Mouse (Mus musculus) liver, embryonic 11.5 days (tissue): ENCODE data around the gene Rbm20. TPM values are rescaled to one million over a fixed set of nuclear protein-coding genes. Genes with fewer than 3 reads are reported as not detected.
A peak's percentile ranks its signal among the peaks of the same experiment; 100 is the strongest.

Experiments
- ATAC-seq: fragments of 200-750 bp; cut with Nextera tagmentation; replicated peaks from 2 replicates; pipeline ENCODE4 v1.8.0; 2017; ENCODE audit warnings: moderate number of reproducible peaks, mild to moderate bottlenecking, moderate TSS enrichment, moderate library complexity; ENCODE audit not compliant: low FRiP score
- DNase-seq: peaks from one replicate; pipeline ENCODE4 v3.0.0-alpha.2; 2017; ENCODE audit warnings: low spot score
- H3K27ac ChIP-seq: fragments of 300-500 bp; sonication (generic); 2 replicates; pipeline ENCODE4 v1.5.1; 2014; ENCODE audit warnings: mild to moderate bottlenecking, low read depth, low read length, control low read depth
- H3K27me3 ChIP-seq: fragments of 300-500 bp; sonication (generic); replicated peaks from 2 replicates; pipeline ENCODE4 v1.6.1; 2014; ENCODE audit warnings: low read length, mixed read lengths; ENCODE audit not compliant: control insufficient read depth, insufficient read depth
- H3K36me3 ChIP-seq: fragments of 300-500 bp; sonication (generic); 2 replicates; pipeline ENCODE4 v1.6.1; 2014; ENCODE audit warnings: mild to moderate bottlenecking, low read length, moderate library complexity, mixed read lengths; ENCODE audit not compliant: control insufficient read depth, insufficient read depth
- H3K4me1 ChIP-seq: fragments of 300-500 bp; sonication (generic); replicated peaks from 2 replicates; pipeline ENCODE4 v1.6.1; 2014; ENCODE audit warnings: low read length, mixed read lengths; ENCODE audit not compliant: control insufficient read depth, insufficient read depth
- H3K4me2 ChIP-seq: fragments of 300-500 bp; sonication (generic); 2 replicates; pipeline ENCODE4 v1.6.1; 2014; ENCODE audit warnings: mild to moderate bottlenecking, control low read depth, moderate library complexity
- H3K4me3 ChIP-seq: fragments of 300-500 bp; sonication (generic); 2 replicates; pipeline ENCODE4 v1.5.1; 2014; ENCODE audit warnings: low read depth, low read length, control low read depth
- H3K9ac ChIP-seq: fragments of 300-500 bp; sonication (generic); 2 replicates; pipeline ENCODE4 v1.6.1; 2014; ENCODE audit warnings: low read depth, low read length, control low read depth
- H3K9me3 ChIP-seq: fragments of 300-500 bp; sonication (generic); 2 replicates; pipeline ENCODE4 v1.6.1; 2016; ENCODE audit warnings: low read length, inconsistent platforms, mixed read lengths; ENCODE audit not compliant: control insufficient read depth
- WGBS: fragments of 180-500 bp; shearing (Covaris S2); extraction: QIAGEN DNeasy Blood & Tissue Kit; methylation state at CpG from one replicate; pipeline ENCODE4 v1.1.7; 2014; 5-methylcytosine and 5-hydroxymethylcytosine counted together
- polyA plus RNA-seq: library from polyadenylated mRNA; unstranded; fragments of >200 nt; fragmentation: Nextera tagmentation; extraction: Ambion mirVana; gene quantifications from 2 replicates; pipeline ENCODE4 v1.2.1, GENCODE M21; 2014

Gene Rbm20
- polyA plus RNA-seq, 1 experiment from 2014 or later = 0.37 TPM

DNA sequence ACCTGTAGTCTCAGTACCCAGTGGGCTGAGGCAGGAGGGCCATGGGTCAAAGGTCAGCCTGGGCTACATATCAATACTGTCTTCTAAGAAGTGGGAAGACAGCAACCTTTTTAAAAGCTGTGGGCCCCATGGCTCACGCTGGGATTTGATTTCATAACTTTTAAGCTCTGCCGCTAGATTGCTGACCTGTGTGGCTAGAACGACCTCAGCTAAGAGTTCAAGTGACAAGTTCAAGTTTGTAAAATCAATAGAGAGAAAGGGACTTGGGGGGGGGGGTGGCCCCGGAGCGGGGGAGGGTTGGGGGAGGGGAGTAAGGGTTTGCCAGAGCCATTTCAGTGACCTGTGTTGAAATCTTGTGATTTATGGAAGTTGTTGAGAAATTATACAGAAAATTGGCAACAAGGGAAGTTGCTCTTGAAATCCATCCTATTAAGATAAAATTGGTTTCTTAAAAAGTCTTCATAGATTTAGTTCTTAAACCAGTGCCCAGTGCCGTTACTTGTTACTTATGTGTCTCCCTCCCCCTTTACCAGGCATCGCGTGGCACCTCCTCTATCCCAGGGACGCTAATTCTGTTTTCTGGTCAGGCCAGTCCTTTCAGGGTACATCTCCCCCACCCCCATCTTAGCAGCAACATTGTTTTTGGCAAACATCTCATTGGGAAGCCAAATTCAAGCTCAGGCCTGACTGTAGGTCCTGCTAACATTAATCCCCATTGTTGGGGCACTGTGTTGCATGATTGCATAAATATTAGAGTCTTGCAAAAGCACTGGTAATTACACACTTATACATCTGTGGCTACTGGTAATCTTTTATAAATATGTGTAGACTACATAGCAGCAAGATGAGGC lies 103.9 kb downstream of the Rbm20 start:
- Histone ChIP-seq H3K9me3 (no peaks in the 10 kb centered on the region), H3K27me3 (no peaks in the 10 kb centered on the region), H3K36me3 (no peaks in the 10 kb centered on the region), H3K9ac (no peak overlapping the region), H3K4me2 (no peak overlapping the region), H3K4me1 (peaks cover 23% of the 10 kb centered on the region), H3K27ac (0 out of 2 replicates have a peak overlapping the region, but pooled peaks have one; percentile 19), H3K4me3 (no peak overlapping the region)
- no peak for ATAC-seq
- WGBS = 75% methylated on average over 9 of the region's 9 CpGs
- DNase-seq = no peak

DNA sequence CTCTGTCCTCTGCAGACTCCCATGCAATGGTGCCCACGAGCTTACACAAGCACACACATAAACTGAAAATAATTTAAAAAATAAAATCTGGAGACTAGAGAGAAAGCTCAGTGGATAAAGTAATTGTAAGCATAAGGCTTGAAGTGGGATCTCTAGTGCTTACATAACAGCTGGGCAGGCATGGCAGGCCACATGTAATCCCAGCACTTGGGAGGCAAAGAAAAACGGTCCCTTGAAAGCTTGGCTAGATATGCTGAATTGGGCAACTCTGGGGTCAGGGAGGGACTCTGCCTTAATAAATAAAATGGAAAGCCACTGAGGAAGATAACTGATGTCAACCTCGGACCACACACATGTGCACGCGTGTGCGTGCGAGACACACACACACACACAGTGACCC lies 104.7 kb downstream of the Rbm20 start:
- Histone ChIP-seq H3K4me2 (no peak overlapping the region), H3K4me3 (no peak overlapping the region), H3K9ac (no peak overlapping the region), H3K36me3 (no peaks in the 10 kb centered on the region), H3K27me3 (no peaks in the 10 kb centered on the region), H3K27ac (no peak overlapping the region), H3K9me3 (no peaks in the 10 kb centered on the region), H3K4me1 (peaks cover 25% of the 10 kb centered on the region)
- DNase-seq (no peak), ATAC-seq (no peak)
- WGBS = 88% methylated on average over 7 of the region's 7 CpGs

DNA sequence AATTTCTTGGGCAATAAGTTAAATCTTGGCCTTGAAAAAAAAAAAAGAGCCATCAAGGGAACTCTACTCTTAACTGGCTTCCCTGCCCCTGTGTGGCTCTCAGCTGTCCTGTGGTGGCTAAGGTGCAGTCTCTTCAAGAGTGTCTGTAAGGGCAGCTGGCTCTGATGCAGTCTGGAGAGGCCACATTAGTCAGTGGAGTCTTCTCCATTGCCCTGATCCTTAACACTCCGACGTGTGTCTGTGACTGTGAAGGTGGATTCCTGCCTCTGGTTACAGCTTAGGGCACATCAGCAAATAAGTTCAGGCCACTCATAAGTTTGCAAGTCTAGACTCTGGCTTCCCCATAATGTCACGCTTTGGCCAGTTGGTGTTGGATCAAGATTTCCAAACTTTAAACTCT lies 108.2 kb downstream of the Rbm20 start:
- H3K9ac ChIP-seq = no peak overlapping the region
- H3K9me3 ChIP-seq = no peaks in the 10 kb centered on the region
- no peak overlapping the region for H3K27ac ChIP-seq
- H3K4me2 ChIP-seq = no peak overlapping the region
- H3K27me3 ChIP-seq = no peaks in the 10 kb centered on the region
- peaks cover 21% of the 10 kb centered on the region for H3K4me1 ChIP-seq
- ATAC-seq (no peak), DNase-seq (no peak)
- no peaks in the 10 kb centered on the region for H3K36me3 ChIP-seq
- WGBS = 81% methylated on average over 3 of the region's 3 CpGs
- no peak overlapping the region for H3K4me3 ChIP-seq

DNA sequence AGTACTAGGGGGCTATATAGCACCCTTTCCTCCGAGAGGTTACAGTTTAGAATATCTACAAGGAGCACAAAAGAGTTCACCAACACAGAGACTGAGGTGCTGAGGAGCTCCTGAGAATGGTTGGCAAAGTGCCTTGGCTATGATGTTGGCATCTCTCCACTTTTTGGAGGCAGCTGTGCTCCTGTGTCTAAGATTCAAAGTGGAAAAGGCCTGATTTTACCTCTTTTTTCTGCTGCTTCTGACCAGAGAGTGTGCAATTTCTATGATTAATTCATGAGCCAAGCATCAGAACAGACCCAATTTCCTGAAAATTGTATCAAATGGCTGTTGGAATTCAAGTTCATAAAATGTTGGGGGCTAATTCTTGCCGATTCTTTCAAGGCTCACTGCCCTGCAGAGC lies 109.1 kb downstream of the Rbm20 start:
- H3K4me3 ChIP-seq = no peak overlapping the region
- ATAC-seq = no peak
- no peaks in the 10 kb centered on the region for H3K36me3 ChIP-seq
- WGBS = 82% methylated on average over 2 of the region's 2 CpGs
- H3K27me3 ChIP-seq = no peaks in the 10 kb centered on the region
- peaks cover 23% of the 10 kb centered on the region for H3K4me1 ChIP-seq
- H3K9me3 ChIP-seq = no peaks in the 10 kb centered on the region
- H3K27ac ChIP-seq = no peak overlapping the region
- no peak overlapping the region for H3K4me2 ChIP-seq
- H3K9ac ChIP-seq = no peak overlapping the region
- DNase-seq = no peak

DNA sequence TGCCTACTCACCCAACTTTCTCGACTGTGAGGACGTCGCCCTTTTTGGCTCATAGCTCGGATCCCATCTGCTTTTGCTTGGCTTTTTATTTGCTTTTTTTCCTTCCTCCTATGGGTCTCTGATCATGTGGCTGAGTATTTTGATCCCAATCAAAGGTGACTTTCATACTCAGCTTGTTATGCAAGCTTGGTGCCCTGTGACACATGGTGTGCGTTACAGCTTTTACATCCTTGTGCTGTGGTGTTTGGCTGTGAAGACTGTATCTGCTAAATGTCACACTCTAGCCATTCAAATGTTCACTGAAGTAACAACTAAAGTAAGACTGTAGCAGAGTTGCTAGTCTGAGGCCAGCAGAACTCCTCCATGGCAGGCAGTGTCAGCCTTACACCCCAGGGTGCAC lies 109.7 kb downstream of the Rbm20 start:
- peaks cover 23% of the 10 kb centered on the region for H3K4me1 ChIP-seq
- WGBS = 85% methylated on average over 5 of the region's 5 CpGs
- ATAC-seq = no peak
- H3K9me3 ChIP-seq = no peaks in the 10 kb centered on the region
- no peaks in the 10 kb centered on the region for H3K36me3 ChIP-seq
- H3K9ac ChIP-seq = no peak overlapping the region
- H3K4me3 ChIP-seq = no peak overlapping the region
- no peak overlapping the region for H3K27ac ChIP-seq
- no peak overlapping the region for H3K4me2 ChIP-seq
- H3K27me3 ChIP-seq = no peaks in the 10 kb centered on the region
- no peak for DNase-seq

DNA sequence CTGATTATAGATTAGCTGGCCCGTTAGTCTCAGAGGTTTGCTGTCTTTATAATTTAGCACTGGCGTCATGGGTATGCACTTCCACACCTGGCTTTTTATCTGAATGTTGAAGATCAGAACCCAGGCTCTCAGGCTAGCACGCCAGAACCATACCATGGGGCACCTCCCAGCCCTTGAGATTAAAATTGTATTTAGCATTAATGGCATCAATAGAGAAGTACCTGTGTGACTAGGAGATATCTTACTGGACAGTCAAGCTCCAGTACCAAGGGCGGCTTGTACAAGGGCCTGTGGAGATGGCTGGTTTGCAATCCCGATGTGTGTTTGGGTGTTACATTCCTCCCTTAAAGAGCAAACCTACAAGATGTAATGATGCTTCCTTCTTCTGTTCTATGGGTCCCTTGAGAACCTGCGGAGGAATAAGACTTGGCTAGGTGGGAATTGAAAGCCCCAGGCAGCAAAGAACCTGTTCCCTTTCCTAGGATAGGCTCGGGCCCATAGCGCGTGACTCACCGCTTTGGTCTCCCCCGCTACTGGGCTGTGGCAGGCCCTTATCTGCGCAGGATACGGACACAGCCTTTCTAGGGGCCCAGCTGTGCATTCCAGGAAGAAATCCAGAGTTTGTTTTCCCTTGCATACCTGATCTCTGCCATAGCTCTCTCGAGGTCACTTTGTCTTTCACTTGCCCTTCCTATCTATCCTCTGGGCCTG lies 111.7 kb downstream of the Rbm20 start:
- no peaks in the 10 kb centered on the region for H3K9me3 ChIP-seq
- H3K27ac ChIP-seq = no peak overlapping the region
- DNase-seq = no peak
- H3K9ac ChIP-seq = no peak overlapping the region
- peak; percentile 92 for ATAC-seq
- H3K4me3 ChIP-seq = no peak overlapping the region
- H3K4me1 ChIP-seq = peaks cover 23% of the 10 kb centered on the region
- H3K27me3 ChIP-seq = no peaks in the 10 kb centered on the region
- peak overlapping the region; percentile 6; the same call in 1 of the 2 replicates for H3K4me2 ChIP-seq
- 43% methylated on average over 14 of the region's 14 CpGs for WGBS
- H3K36me3 ChIP-seq = no peaks in the 10 kb centered on the region

DNA sequence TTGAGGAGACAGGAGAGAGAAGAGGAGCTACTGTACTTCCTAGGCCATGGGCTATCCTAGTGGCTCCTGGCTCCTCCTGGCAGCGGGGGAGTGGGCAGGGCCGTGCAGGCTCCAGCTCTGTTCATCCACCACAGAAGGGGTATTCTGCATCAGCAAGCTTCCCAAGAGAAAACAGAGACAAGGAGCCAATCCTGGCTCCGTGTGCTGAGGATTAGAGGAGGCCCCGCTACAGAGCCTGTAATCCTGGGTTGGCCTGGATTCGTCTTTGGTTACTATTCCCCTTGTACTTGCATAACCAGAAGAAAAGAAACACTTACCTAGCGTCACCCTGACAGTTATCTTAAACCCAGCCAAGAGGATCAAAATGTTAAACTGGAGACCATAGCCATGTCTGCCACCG lies 112.5 kb downstream of the Rbm20 start:
- H3K27me3 ChIP-seq = no peaks in the 10 kb centered on the region
- 67% methylated on average over 7 of the region's 7 CpGs for WGBS
- no peak overlapping the region for H3K4me2 ChIP-seq
- H3K4me3 ChIP-seq = no peak overlapping the region
- DNase-seq (no peak), ATAC-seq (no peak)
- peaks cover 23% of the 10 kb centered on the region for H3K4me1 ChIP-seq
- no peak overlapping the region for H3K27ac ChIP-seq
- H3K9me3 ChIP-seq = no peaks in the 10 kb centered on the region
- no peaks in the 10 kb centered on the region for H3K36me3 ChIP-seq
- no peak overlapping the region for H3K9ac ChIP-seq

DNA sequence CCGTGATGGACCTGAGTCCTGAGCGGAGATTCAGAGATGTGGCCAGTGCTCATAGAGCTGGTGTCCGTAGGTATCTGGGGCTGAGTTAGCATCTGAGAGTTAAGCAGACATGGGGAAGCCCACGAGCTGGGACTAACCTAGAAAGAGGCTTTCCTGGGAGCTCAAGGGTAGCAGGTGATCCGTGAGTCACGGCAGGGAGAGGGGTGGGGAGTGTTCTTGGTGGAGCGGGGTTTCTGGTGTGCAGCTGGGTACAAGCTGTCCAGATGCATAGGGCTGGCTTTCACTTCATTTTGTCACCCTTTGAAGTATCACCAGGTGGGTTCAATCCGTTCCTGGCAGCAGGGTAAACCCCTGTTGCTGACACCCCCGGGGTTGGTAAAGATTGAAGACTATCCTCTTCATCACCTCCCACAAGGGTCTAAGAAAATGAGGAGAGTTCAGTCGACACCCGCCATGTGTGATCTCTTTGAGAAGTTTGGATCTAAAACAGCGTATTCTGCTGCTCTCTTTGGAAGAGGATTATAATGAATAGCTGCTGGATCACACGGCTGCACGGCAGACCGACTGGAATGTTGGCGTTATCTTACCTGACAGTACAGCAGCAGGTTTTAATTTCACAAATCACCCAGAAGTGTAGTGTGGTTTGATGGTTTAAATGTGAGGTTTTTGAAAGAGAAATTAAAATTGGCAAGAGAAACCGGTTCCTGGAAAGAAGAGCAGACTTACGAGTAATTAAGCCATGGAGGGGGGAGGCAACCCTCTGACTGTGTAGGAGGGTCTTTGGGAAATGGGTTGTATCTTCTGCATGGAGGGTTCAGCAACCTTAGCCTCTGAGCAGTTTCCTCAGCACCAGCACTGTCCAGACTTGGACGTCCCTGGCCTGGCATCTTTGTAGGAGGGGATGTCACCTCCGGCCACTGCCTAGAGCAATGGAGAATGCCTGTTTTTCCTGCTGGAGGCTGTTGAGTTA lies 114.9 kb downstream of the Rbm20 start:
- Histone ChIP-seq H3K9ac (no peak overlapping the region), H3K9me3 (no peaks in the 10 kb centered on the region), H3K27me3 (no peaks in the 10 kb centered on the region), H3K4me1 (peaks cover 21% of the 10 kb centered on the region), H3K4me3 (no peak overlapping the region), H3K4me2 (no peak overlapping the region), H3K36me3 (no peaks in the 10 kb centered on the region), H3K27ac (no peak overlapping the region)
- DNase-seq (no peak), ATAC-seq (no peak)
- WGBS = 70% methylated on average over 20 of the region's 20 CpGs
